Mouse (Mus musculus): Measurements from ENCODE around the gene Tufm. TPM values are rescaled to one million over a fixed set of nuclear protein-coding genes. Genes with fewer than 3 reads are reported as not detected.

Gene Tufm
- polyA plus RNA-seq, 1 experiment from 2014 or later = 139 TPM

GRCm38 (mm10) chr7:126537820-126538585 lies 50.8 kb downstream of the Tufm start:
- H3K27ac ChIP-seq (replicated peaks) = no peak overlapping the region

More at GRCm38 (mm10) chr7:126537820-126538585, 50.8 kb downstream of the Tufm start:
- peaks cover 14% of the 10 kb centered on the region for H3K4me1 ChIP-seq
- H3K9ac ChIP-seq (replicated peaks) = no peak overlapping the region
- no peak overlapping the region for H3K4me3 ChIP-seq (replicated peaks)
- no peaks in the 10 kb centered on the region for H3K36me3 ChIP-seq
- H3K9me3 ChIP-seq (replicated peaks) = no peaks in the 10 kb centered on the region
- 77% methylated on average over 5 of the region's 5 CpGs for WGBS
- no peak for ATAC-seq (ENCODE audit: low FRiP score)
- H3K4me2 ChIP-seq = no peak overlapping the region
- peaks cover 9% of the 10 kb centered on the region for H3K27me3 ChIP-seq (replicated peaks)

Other genes starting within 250 kb of the Tufm start
- gene Sbk1, start 214.7 kb upstream of the Tufm start, polyA plus RNA-seq (2015; fragmentation: Nextera tagmentation; extraction: Ambion mirVana) = 143 and 182 TPM in 2 replicates
- gene Lat, start 117.8 kb upstream of the Tufm start, polyA plus RNA-seq (2015; fragmentation: Nextera tagmentation; extraction: Ambion mirVana) = 0.56 and 31.7 TPM in 2 replicates
- 82.4 and 92.7 TPM in 2 replicates for gene Spns1, start 109.9 kb upstream of the Tufm start, polyA plus RNA-seq (2015; fragmentation: Nextera tagmentation; extraction: Ambion mirVana)
- gene Nfatc2ip, start 90.6 kb upstream of the Tufm start, polyA plus RNA-seq (2015; fragmentation: Nextera tagmentation; extraction: Ambion mirVana) = 2.4 and 2.8 TPM in 2 replicates
- gene Cd19, start 72.5 kb upstream of the Tufm start, polyA plus RNA-seq (2015; fragmentation: Nextera tagmentation; extraction: Ambion mirVana) = 0.22 and 0.26 TPM in 2 replicates
- 22.2 and 22.9 TPM in 2 replicates for gene Rabep2, start 58.6 kb upstream of the Tufm start, polyA plus RNA-seq (2015; fragmentation: Nextera tagmentation; extraction: Ambion mirVana)
- 6.5 and 12.7 TPM in 2 replicates for gene Atp2a1, start 24.3 kb upstream of the Tufm start, polyA plus RNA-seq (2015; fragmentation: Nextera tagmentation; extraction: Ambion mirVana)
- 69.4 and 69.6 TPM in 2 replicates for gene Sh2b1, start 11.9 kb upstream of the Tufm start, polyA plus RNA-seq (2015; fragmentation: Nextera tagmentation; extraction: Ambion mirVana)
- gene Atxn2l, start 16.1 kb downstream of the Tufm start, polyA plus RNA-seq (2015; fragmentation: Nextera tagmentation; extraction: Ambion mirVana) = 66.0 and 69.5 TPM in 2 replicates
- 178 and 194 TPM in 2 replicates for gene Eif3c, start 79.0 kb downstream of the Tufm start, polyA plus RNA-seq (2015; fragmentation: Nextera tagmentation; extraction: Ambion mirVana)
- 0.22 and 1.3 TPM in 2 replicates for gene Apobr, start 97.6 kb downstream of the Tufm start, polyA plus RNA-seq (2015; fragmentation: Nextera tagmentation; extraction: Ambion mirVana)
- gene Cln3, start 98.5 kb downstream of the Tufm start, polyA plus RNA-seq (2015; fragmentation: Nextera tagmentation; extraction: Ambion mirVana) = 32.6 and 32.7 TPM in 2 replicates
- not detected in 2 replicates for gene Il27, start 107.6 kb downstream of the Tufm start, polyA plus RNA-seq (2015; fragmentation: Nextera tagmentation; extraction: Ambion mirVana)
- 12.4 and 13.9 TPM in 2 replicates for gene Nupr1, start 143.5 kb downstream of the Tufm start, polyA plus RNA-seq (2015; fragmentation: Nextera tagmentation; extraction: Ambion mirVana)
- gene Sgf29, start 161.9 kb downstream of the Tufm start, polyA plus RNA-seq (2015; fragmentation: Nextera tagmentation; extraction: Ambion mirVana) = 53.2 and 64.5 TPM in 2 replicates
- 3.4 and 5.1 TPM in 2 replicates for gene Sult1a1, start 189.1 kb downstream of the Tufm start, polyA plus RNA-seq (2015; fragmentation: Nextera tagmentation; extraction: Ambion mirVana)
- gene Bola2, start 208.0 kb downstream of the Tufm start, polyA plus RNA-seq (2015; fragmentation: Nextera tagmentation; extraction: Ambion mirVana) = 131 and 154 TPM in 2 replicates
- 13.9 and 18.2 TPM in 2 replicates for gene Slx1b, start 208.4 kb downstream of the Tufm start, polyA plus RNA-seq (2015; fragmentation: Nextera tagmentation; extraction: Ambion mirVana)
- 120 and 192 TPM in 2 replicates for gene Coro1a, start 220.4 kb downstream of the Tufm start, polyA plus RNA-seq (2015; fragmentation: Nextera tagmentation; extraction: Ambion mirVana)